Mouse (Mus musculus): ENCODE measurements around the gene Bicral. TPM values are rescaled to one million over a fixed set of nuclear protein-coding genes. Genes with fewer than 3 reads are reported as not detected.

Bicral gene
- polyA plus RNA-seq, 1 experiment from 2014 or later = 4.0 TPM

DNA sequence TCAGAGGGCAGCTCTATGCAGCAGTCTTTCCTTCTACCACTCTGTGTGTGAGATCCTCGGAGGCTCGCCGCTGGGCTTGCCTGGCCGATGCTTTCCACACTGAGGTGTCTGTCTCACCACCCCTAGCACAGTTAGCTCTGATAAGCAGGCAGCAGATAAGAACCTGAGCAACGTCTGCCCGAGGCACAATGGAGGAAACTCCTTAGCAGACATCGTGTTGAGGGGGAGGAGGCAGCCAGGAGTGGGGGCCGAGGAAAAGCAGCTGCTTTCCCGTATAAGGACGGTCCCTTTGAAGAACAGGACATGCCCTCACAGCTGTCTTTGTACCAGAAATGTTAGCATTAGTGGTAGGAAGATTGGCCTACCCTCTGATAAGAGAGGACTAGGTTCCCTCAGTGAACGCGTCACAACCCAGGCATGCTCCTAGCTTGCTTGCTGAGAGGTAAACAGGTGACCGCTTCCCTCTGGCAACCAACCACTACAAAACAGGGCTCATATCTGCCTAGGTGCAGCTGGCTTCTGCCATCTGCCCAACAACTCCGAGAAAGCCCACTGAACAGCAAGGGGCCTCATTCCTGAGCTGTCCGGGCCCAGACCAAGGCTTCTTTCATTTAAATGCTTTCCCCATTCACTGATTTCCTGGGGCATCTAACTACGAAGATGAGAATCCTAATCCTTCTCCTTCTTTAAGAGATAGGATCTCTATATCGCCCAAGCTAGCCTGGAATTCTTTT is 27.8 kb upstream of the Bicral start:
- peak overlapping the region; percentile 57 for H3K4me2 ChIP-seq
- H3K9ac ChIP-seq = peak overlapping the region; percentile 58
- whole genome bisulfite sequencing = 11% methylated on average over 17 of the region's 17 CpGs
- no peaks in the 10 kb centered on the region for H3K36me3 ChIP-seq
- no peak overlapping the region for H3K27ac ChIP-seq (ENCODE audit: poor library complexity, severe bottlenecking)
- H3K27me3 ChIP-seq (replicated peaks) = peaks cover 17% of the 10 kb centered on the region; the same call in 1 of the 2 replicates
- H3K9me3 ChIP-seq (replicated peaks) = no peaks in the 10 kb centered on the region
- H3K4me3 ChIP-seq = peak overlapping the region; percentile 18
- peaks cover 17% of the 10 kb centered on the region for H3K4me1 ChIP-seq (replicated peaks)
- ATAC-seq (ENCODE audit: insufficient number of reproducible peaks, low FRiP score) = peak; percentile 7; the same call in 1 of the 2 replicates

GRCm38 (mm10) chr17:46885218-46885909 is 27.1 kb upstream of the Bicral start:
- H3K9ac ChIP-seq = no peak overlapping the region
- ATAC-seq (ENCODE audit: insufficient number of reproducible peaks, low FRiP score) = no peak
- H3K4me3 ChIP-seq = no peak overlapping the region
- H3K27ac ChIP-seq (ENCODE audit: poor library complexity, severe bottlenecking) = no peak overlapping the region
- peaks cover 17% of the 10 kb centered on the region; the same call in 1 of the 2 replicates for H3K27me3 ChIP-seq (replicated peaks)
- H3K36me3 ChIP-seq = no peaks in the 10 kb centered on the region
- peak overlapping the region; percentile 57 for H3K4me2 ChIP-seq
- no peaks in the 10 kb centered on the region for H3K9me3 ChIP-seq (replicated peaks)
- H3K4me1 ChIP-seq (replicated peaks) = peaks cover 17% of the 10 kb centered on the region
- 41% methylated on average over 11 of the region's 11 CpGs for WGBS

GRCm38 (mm10) chr17:46884766-46885165 is 26.5 kb upstream of the Bicral start:
- H3K27me3 ChIP-seq (replicated peaks) = peaks cover 17% of the 10 kb centered on the region; the same call in 1 of the 2 replicates
- no peak overlapping the region for H3K4me2 ChIP-seq
- no peak overlapping the region for H3K9ac ChIP-seq
- H3K9me3 ChIP-seq (replicated peaks) = no peaks in the 10 kb centered on the region
- no peak overlapping the region for H3K27ac ChIP-seq (ENCODE audit: poor library complexity, severe bottlenecking)
- H3K4me3 ChIP-seq = no peak overlapping the region
- no peaks in the 10 kb centered on the region for H3K36me3 ChIP-seq
- no peak for ATAC-seq (ENCODE audit: insufficient number of reproducible peaks, low FRiP score)
- WGBS = 91% methylated on average over 6 of the region's 6 CpGs
- peaks cover 21% of the 10 kb centered on the region for H3K4me1 ChIP-seq (replicated peaks)

- no peak overlapping the region for H3K27ac ChIP-seq (ENCODE audit: poor library complexity, severe bottlenecking)
- 80% methylated on average over 9 of the region's 9 CpGs for WGBS
Measured at GRCm38 (mm10) chr17:46883107-46883506, 24.8 kb upstream of the Bicral start.

GRCm38 (mm10) chr17:46881728-46882127 is 23.4 kb upstream of the Bicral start:
- H3K4me1 ChIP-seq (replicated peaks) = peaks cover 30% of the 10 kb centered on the region
- peaks cover 17% of the 10 kb centered on the region; the same call in 1 of the 2 replicates for H3K27me3 ChIP-seq (replicated peaks)
- H3K4me3 ChIP-seq = no peak overlapping the region
- 84% methylated on average over 6 of the region's 6 CpGs for WGBS
- no peak overlapping the region for H3K27ac ChIP-seq (ENCODE audit: poor library complexity, severe bottlenecking)
- no peak overlapping the region for H3K9ac ChIP-seq
- H3K4me2 ChIP-seq = no peak overlapping the region
- no peaks in the 10 kb centered on the region for H3K36me3 ChIP-seq
- ATAC-seq (ENCODE audit: insufficient number of reproducible peaks, low FRiP score) = no peak
- H3K9me3 ChIP-seq (replicated peaks) = no peaks in the 10 kb centered on the region

More at GRCm38 (mm10) chr17:46883107-46883506, 24.8 kb upstream of the Bicral start:
- no peaks in the 10 kb centered on the region for H3K9me3 ChIP-seq (replicated peaks)
- peaks cover 26% of the 10 kb centered on the region for H3K4me1 ChIP-seq (replicated peaks)
- no peak overlapping the region for H3K9ac ChIP-seq
- peaks cover 17% of the 10 kb centered on the region; the same call in 1 of the 2 replicates for H3K27me3 ChIP-seq (replicated peaks)
- no peak for ATAC-seq (ENCODE audit: insufficient number of reproducible peaks, low FRiP score)
- H3K36me3 ChIP-seq = no peaks in the 10 kb centered on the region
- H3K4me3 ChIP-seq = no peak overlapping the region
- no peak overlapping the region for H3K4me2 ChIP-seq

DNA sequence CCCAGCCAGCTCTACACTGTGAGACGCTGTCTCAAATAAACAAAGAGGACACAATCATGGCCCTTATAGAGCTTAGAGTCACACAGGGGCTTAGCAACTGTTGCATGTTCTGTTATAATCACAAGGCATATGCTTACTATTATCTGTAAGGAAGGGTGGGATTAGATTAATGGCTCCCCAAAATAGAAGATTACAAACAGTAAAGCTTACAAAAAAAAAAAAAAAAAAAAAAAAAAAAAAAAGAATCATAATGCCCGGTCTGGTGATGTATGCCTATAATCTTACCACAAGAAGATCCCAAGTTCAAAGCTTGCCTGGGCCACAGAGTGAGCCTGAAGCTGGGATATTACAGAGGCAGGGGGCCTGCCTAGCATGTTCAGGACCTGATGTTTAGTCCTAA is 22.0 kb upstream of the Bicral start:
- Histone ChIP-seq H3K27me3 (replicated peaks) (peaks cover 17% of the 10 kb centered on the region; the same call in 1 of the 2 replicates), H3K4me2 (peak overlapping the region; percentile 1; the same call in 1 of the 2 replicates), H3K36me3 (no peaks in the 10 kb centered on the region), H3K9me3 (replicated peaks) (no peaks in the 10 kb centered on the region; the same call in 1 of the 2 replicates), H3K27ac (ENCODE audit: poor library complexity, severe bottlenecking) (no peak overlapping the region), H3K4me1 (replicated peaks) (peaks cover 23% of the 10 kb centered on the region), H3K4me3 (no peak overlapping the region), H3K9ac (no peak overlapping the region)
- no peak for ATAC-seq (ENCODE audit: insufficient number of reproducible peaks, low FRiP score)
- WGBS = 58% methylated on average over 2 of the region's 2 CpGs

GRCm38 (mm10) chr17:46879841-46880311 is 21.6 kb upstream of the Bicral start:
- Histone ChIP-seq H3K4me3 (no peak overlapping the region), H3K27me3 (replicated peaks) (peaks cover 17% of the 10 kb centered on the region; the same call in 1 of the 2 replicates), H3K36me3 (no peaks in the 10 kb centered on the region), H3K4me2 (peak overlapping the region; percentile 1; the same call in 1 of the 2 replicates), H3K9ac (no peak overlapping the region), H3K27ac (ENCODE audit: poor library complexity, severe bottlenecking) (no peak overlapping the region), H3K9me3 (replicated peaks) (no peaks in the 10 kb centered on the region; the same call in 1 of the 2 replicates), H3K4me1 (replicated peaks) (peaks cover 20% of the 10 kb centered on the region)
- 26% methylated on average over 14 of the region's 14 CpGs for WGBS
- ATAC-seq (ENCODE audit: insufficient number of reproducible peaks, low FRiP score) = peak; percentile 68

DNA sequence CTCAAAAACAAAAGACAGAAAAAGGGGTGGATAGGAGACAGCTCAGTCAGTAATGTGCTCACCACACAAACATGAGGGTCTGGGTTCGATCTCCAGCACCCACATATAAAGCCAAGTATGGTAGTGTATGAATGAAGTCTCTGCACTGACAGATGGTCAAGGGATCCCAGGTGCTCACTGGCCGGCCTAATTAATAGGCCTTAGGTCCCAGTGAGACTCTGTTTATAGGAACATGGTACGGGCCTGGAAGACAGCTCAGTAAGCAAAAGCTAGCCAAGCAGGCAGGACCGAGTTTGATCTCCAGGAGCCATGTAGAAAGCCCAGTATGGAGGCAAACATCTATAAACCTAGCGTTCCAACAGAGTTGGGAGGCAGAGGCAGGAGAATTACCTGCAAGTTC is 18.8 kb upstream of the Bicral start:
- H3K27ac ChIP-seq (ENCODE audit: poor library complexity, severe bottlenecking) = no peak overlapping the region
- no peak overlapping the region for H3K9ac ChIP-seq
- no peaks in the 10 kb centered on the region; the same call in 1 of the 2 replicates for H3K9me3 ChIP-seq (replicated peaks)
- H3K4me3 ChIP-seq = no peak overlapping the region
- no peaks in the 10 kb centered on the region for H3K36me3 ChIP-seq
- H3K4me2 ChIP-seq = no peak overlapping the region
- H3K27me3 ChIP-seq (replicated peaks) = no peaks in the 10 kb centered on the region; the same call in 1 of the 2 replicates
- no peak for ATAC-seq (ENCODE audit: insufficient number of reproducible peaks, low FRiP score)
- 83% methylated on average over 5 of the region's 5 CpGs for WGBS
- H3K4me1 ChIP-seq (replicated peaks) = peaks cover 39% of the 10 kb centered on the region

GRCm38 (mm10) chr17:46876371-46876950 is 18.2 kb upstream of the Bicral start:
- Histone ChIP-seq H3K36me3 (no peaks in the 10 kb centered on the region), H3K4me2 (no peak overlapping the region), H3K27me3 (replicated peaks) (no peaks in the 10 kb centered on the region), H3K4me3 (no peak overlapping the region), H3K4me1 (replicated peaks) (peaks cover 39% of the 10 kb centered on the region), H3K27ac (ENCODE audit: poor library complexity, severe bottlenecking) (no peak overlapping the region), H3K9me3 (replicated peaks) (no peaks in the 10 kb centered on the region; the same call in 1 of the 2 replicates), H3K9ac (no peak overlapping the region)
- ATAC-seq (ENCODE audit: insufficient number of reproducible peaks, low FRiP score) = no peak
- 66% methylated on average over 8 of the region's 8 CpGs for WGBS

DNA sequence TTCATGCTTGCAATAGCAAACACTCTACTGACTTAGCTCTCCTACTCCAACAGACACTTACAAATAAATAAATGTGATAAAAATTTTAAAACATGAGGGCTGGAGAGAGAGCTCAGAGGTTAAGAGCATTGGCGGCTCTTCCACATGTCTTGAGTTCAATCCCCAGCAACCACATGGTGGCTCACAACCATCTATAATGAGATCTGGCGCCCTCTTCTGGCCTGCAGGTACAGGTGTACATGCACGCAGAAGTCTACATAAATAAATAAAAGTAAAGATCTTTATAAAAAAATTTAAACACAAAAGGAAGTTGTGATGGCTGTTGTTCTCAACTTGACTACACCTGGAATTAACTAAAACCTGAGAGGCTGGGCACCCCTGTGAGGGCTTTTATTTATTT is 17.3 kb upstream of the Bicral start:
- H3K4me2 ChIP-seq = no peak overlapping the region
- H3K36me3 ChIP-seq = no peaks in the 10 kb centered on the region
- WGBS = 74% methylated on average over 3 of the region's 3 CpGs
- H3K27ac ChIP-seq (ENCODE audit: poor library complexity, severe bottlenecking) = no peak overlapping the region
- no peak overlapping the region for H3K4me3 ChIP-seq
- H3K9ac ChIP-seq = no peak overlapping the region
- no peak for ATAC-seq (ENCODE audit: insufficient number of reproducible peaks, low FRiP score)
- no peaks in the 10 kb centered on the region; the same call in 1 of the 2 replicates for H3K9me3 ChIP-seq (replicated peaks)
- H3K4me1 ChIP-seq (replicated peaks) = peaks cover 39% of the 10 kb centered on the region
- no peaks in the 10 kb centered on the region for H3K27me3 ChIP-seq (replicated peaks)

DNA sequence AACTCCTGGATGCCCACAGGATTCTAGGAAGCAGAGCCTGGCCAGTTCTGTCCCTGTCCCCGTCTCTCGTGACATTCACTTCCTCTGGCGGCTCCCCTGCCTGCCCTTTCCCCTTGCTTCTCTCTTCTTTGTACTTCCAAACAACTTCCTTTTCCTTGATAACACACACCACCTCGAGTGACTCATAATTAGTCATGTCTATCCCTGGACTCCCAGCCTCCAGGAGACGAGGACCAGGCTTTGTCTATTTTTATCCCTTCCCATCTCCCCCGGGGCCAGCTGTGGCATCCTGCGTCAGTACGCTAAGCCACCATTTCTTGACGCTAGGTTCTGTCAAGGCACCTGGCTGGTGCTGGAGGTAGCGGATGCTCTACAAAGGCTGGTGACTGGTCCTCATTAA is 15.9 kb upstream of the Bicral start:
- Histone ChIP-seq H3K4me1 (replicated peaks) (peaks cover 29% of the 10 kb centered on the region), H3K36me3 (no peaks in the 10 kb centered on the region), H3K4me3 (no peak overlapping the region), H3K27ac (ENCODE audit: poor library complexity, severe bottlenecking) (peak overlapping the region; percentile 64), H3K27me3 (replicated peaks) (no peaks in the 10 kb centered on the region), H3K4me2 (peak overlapping the region; percentile 47), H3K9me3 (replicated peaks) (no peaks in the 10 kb centered on the region; the same call in 1 of the 2 replicates), H3K9ac (no peak overlapping the region)
- peak; percentile 74 for ATAC-seq (ENCODE audit: insufficient number of reproducible peaks, low FRiP score)
- 5% methylated on average over 10 of the region's 10 CpGs for WGBS

All from heart, embryonic 12.5 days (tissue).